ENCODE assay signal across 16 mouse cellular contexts in the genomic region with DNA sequence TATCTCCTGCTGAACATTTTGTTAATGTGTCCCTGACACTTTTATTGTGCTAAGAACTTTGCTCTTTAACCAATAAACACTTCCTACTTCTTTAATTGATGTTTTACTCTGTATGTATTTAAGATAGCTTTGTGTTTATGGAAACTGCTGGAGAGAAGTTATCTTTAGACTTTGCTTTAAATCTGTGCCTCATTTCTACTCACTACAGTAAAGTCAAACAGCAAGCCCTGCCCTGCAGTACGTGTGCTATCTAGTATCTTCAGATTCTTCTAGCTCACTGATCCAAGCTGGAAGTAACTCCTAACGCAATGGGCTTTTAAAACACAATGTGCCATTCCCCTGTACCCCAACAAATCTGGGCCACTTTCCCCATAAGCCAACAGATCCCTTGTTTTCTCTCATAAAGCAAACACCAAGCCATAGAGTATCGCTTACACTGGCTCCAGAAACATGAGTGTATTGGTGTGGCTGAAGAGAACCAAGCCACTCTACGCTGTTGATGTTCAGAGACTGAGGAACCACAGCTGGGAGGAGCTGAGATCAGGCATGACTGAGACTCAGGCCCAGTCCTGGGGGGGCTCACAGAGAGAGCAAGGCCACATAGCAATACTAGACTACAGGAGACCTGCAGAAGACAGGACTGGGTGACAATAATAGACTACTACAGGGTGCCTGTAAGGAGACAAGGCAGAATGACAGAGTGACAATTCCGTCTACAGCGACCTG. TPM values are rescaled to one million over a fixed set of nuclear protein-coding genes. Genes with fewer than 3 reads are reported as not detected.
DNase-seq lines count a peak whose midpoint lies in the region; ATAC-seq and TF ChIP-seq lines count a peak whose summit lies in the region.
"Had no signal": no experiment of that assay in that cellular context is flagged by ENCODE, and none has a peak within 500 bp of the region (broad histone marks: within the 10 kb centered on the region; RNA-seq: fewer than 3 reads in every experiment).

No protein-coding gene starts in this region.

- no peak for DNase-seq in kidney, adult 9 months
- peak; percentile 35 for DNase-seq in midbrain, embryonic 11.5 days (ENCODE audit: low spot score, missing footprints)
- no peak for DNase-seq in midbrain, embryonic 14.5 days
- no peak for DNase-seq in left cerebral cortex, adult 18-20 months (ENCODE audit: low spot score in 2 of 2)
- no peak for DNase-seq in testis, postnatal 14 days (ENCODE audit: low spot score)
- DNase-seq: cerebellum, adult 11 months; gastrocnemius, postnatal 14 days; heart, postnatal 14 days; kidney, postnatal 4 days; thymus, postnatal 36 days had no signal

- no peaks in the 10 kb centered on the region for H3K9me3 ChIP-seq in kidney, embryonic 15.5 days (replicated peaks)
- no peaks in the 10 kb centered on the region for H3K9me3 ChIP-seq in midbrain, embryonic 11.5 days (ENCODE audit: control insufficient read depth, low read length)
- no peaks in the 10 kb centered on the region for H3K9me3 ChIP-seq in midbrain, embryonic 14.5 days (ENCODE audit: control insufficient read depth, low read length)
- H3K9me3 ChIP-seq in intestine, postnatal 0 days (ENCODE audit: control insufficient read depth), result no peaks in the 10 kb centered on the region
- no peaks in the 10 kb centered on the region for H3K9me3 ChIP-seq in stomach, embryonic 16.5 days (replicated peaks; ENCODE audit: control insufficient read depth, low read length)
- H3K9me3 ChIP-seq: midbrain, embryonic 15.5 days had no signal

- no peak for ATAC-seq in kidney, embryonic 15.5 days (replicated peaks; ENCODE audit: low FRiP score)
- ATAC-seq in midbrain, embryonic 11.5 days (ENCODE audit: low FRiP score), result no peak
- ATAC-seq in midbrain, embryonic 14.5 days (ENCODE audit: low FRiP score, low TSS enrichment), result no peak
- peak; percentile 63 for ATAC-seq in intestine, postnatal 0 days
- ATAC-seq in stomach, embryonic 16.5 days (ENCODE audit: insufficient read depth, low FRiP score), result peak; percentile 49; the same call in 1 of the 2 replicates
- ATAC-seq: hindbrain, embryonic 16.5 days; midbrain, embryonic 15.5 days had no signal

- no peak overlapping the region for H3K4me2 ChIP-seq in kidney, embryonic 15.5 days
- H3K4me2 ChIP-seq in midbrain, embryonic 11.5 days, result no peak overlapping the region
- H3K4me2 ChIP-seq in midbrain, embryonic 14.5 days (ENCODE audit: low read length), result no peak overlapping the region
- H3K4me2 ChIP-seq in intestine, postnatal 0 days (replicated peaks; ENCODE audit: low read depth), result peak overlapping the region; percentile 37
- peak overlapping the region; percentile 10; the same call in 1 of the 2 replicates for H3K4me2 ChIP-seq in stomach, embryonic 16.5 days (ENCODE audit: low read depth, low read length)
- H3K4me2 ChIP-seq: midbrain, embryonic 15.5 days had no signal

- H3K9ac ChIP-seq in kidney, embryonic 15.5 days, result no peak overlapping the region
- H3K9ac ChIP-seq in midbrain, embryonic 11.5 days (ENCODE audit: low read length), result no peak overlapping the region
- no peak overlapping the region for H3K9ac ChIP-seq in midbrain, embryonic 14.5 days (replicated peaks; ENCODE audit: low read length)
- H3K9ac ChIP-seq in intestine, postnatal 0 days (ENCODE audit: low read depth, low read length), result peak overlapping the region; percentile 19; the same call in 1 of the 2 replicates
- 0 out of 2 replicates have a peak overlapping the region, but pooled peaks have one; percentile 16 for H3K9ac ChIP-seq in stomach, embryonic 16.5 days (ENCODE audit: low read length)
- H3K9ac ChIP-seq: midbrain, embryonic 15.5 days had no signal

- H3K27ac ChIP-seq in kidney, embryonic 15.5 days, result peak overlapping the region; percentile 94
- H3K27ac ChIP-seq in midbrain, embryonic 11.5 days (ENCODE audit: low read depth, low read length), result no peak overlapping the region
- no peak overlapping the region for H3K27ac ChIP-seq in midbrain, embryonic 14.5 days (replicated peaks; ENCODE audit: low read depth, low read length)
- peak overlapping the region; percentile 90 for H3K27ac ChIP-seq in intestine, postnatal 0 days (ENCODE audit: low read depth, low read length)
- peak overlapping the region; percentile 83 for H3K27ac ChIP-seq in stomach, embryonic 16.5 days (ENCODE audit: low read length)
- H3K27ac ChIP-seq: left cerebral cortex, adult 2 months; midbrain, embryonic 15.5 days had no signal

- 65% methylated on average over 6 of the region's 6 CpGs for WGBS in kidney, embryonic 15.5 days
- WGBS in midbrain, embryonic 11.5 days, result 89% methylated on average over 6 of the region's 6 CpGs
- WGBS in midbrain, embryonic 14.5 days, result 93% methylated on average over 6 of the region's 6 CpGs
- 42% methylated on average over 6 of the region's 6 CpGs for WGBS in intestine, postnatal 0 days
- 65% methylated on average over 6 of the region's 6 CpGs for WGBS in stomach, embryonic 16.5 days

- peaks cover 45% of the 10 kb centered on the region for H3K4me1 ChIP-seq in kidney, embryonic 15.5 days
- no peaks in the 10 kb centered on the region for H3K4me1 ChIP-seq in midbrain, embryonic 11.5 days (ENCODE audit: control insufficient read depth, insufficient read depth, low read length)
- H3K4me1 ChIP-seq in midbrain, embryonic 14.5 days (ENCODE audit: control insufficient read depth, insufficient read depth, low read length), result 0 out of 2 replicates have a peak, but pooled peaks cover 2% of the 10 kb centered on the region
- peaks cover 30% of the 10 kb centered on the region for H3K4me1 ChIP-seq in intestine, postnatal 0 days (replicated peaks; ENCODE audit: control insufficient read depth, insufficient read depth, low read length)
- H3K4me1 ChIP-seq in stomach, embryonic 16.5 days (ENCODE audit: control insufficient read depth, insufficient read depth, low read length), result peaks cover 10% of the 10 kb centered on the region; the same call in 1 of the 2 replicates

- no peak for TF ChIP-seq CTCF in intestine, postnatal 0 days (IDR thresholded peaks at IDR 0.05; ENCODE audit: low read depth)

- no peaks in the 10 kb centered on the region for H3K36me3 ChIP-seq in kidney, embryonic 15.5 days
- no peaks in the 10 kb centered on the region for H3K36me3 ChIP-seq in midbrain, embryonic 11.5 days (ENCODE audit: control insufficient read depth, insufficient read depth, low read length)
- no peaks in the 10 kb centered on the region for H3K36me3 ChIP-seq in midbrain, embryonic 14.5 days (ENCODE audit: control insufficient read depth, insufficient read depth, low read length)
- H3K36me3 ChIP-seq in intestine, postnatal 0 days (ENCODE audit: control insufficient read depth, insufficient read depth), result 0 out of 2 replicates have a peak, but pooled peaks cover 4% of the 10 kb centered on the region
- H3K36me3 ChIP-seq in stomach, embryonic 16.5 days (ENCODE audit: control insufficient read depth, insufficient read depth, low read length), result no peaks in the 10 kb centered on the region
- H3K36me3 ChIP-seq: midbrain, embryonic 15.5 days had no signal

- H3K27me3 ChIP-seq in kidney, embryonic 15.5 days, result no peaks in the 10 kb centered on the region
- H3K27me3 ChIP-seq in midbrain, embryonic 11.5 days (ENCODE audit: control insufficient read depth, insufficient read depth, low read length), result no peaks in the 10 kb centered on the region
- no peaks in the 10 kb centered on the region for H3K27me3 ChIP-seq in midbrain, embryonic 14.5 days (ENCODE audit: control insufficient read depth, insufficient read depth, low read length)
- H3K27me3 ChIP-seq in intestine, postnatal 0 days (replicated peaks; ENCODE audit: control insufficient read depth, insufficient read depth, low read length), result no peaks in the 10 kb centered on the region
- no peaks in the 10 kb centered on the region for H3K27me3 ChIP-seq in stomach, embryonic 16.5 days (ENCODE audit: control insufficient read depth, insufficient read depth, low read length)
- H3K27me3 ChIP-seq: midbrain, embryonic 15.5 days had no signal

- no peak overlapping the region for H3K4me3 ChIP-seq in kidney, embryonic 15.5 days (replicated peaks)
- no peak overlapping the region for H3K4me3 ChIP-seq in midbrain, embryonic 11.5 days (ENCODE audit: low read depth, low read length)
- no peak overlapping the region for H3K4me3 ChIP-seq in midbrain, embryonic 14.5 days (replicated peaks; ENCODE audit: low read depth, low read length)
- H3K4me3 ChIP-seq in intestine, postnatal 0 days (ENCODE audit: low read depth, low read length), result no peak overlapping the region
- H3K4me3 ChIP-seq in stomach, embryonic 16.5 days (replicated peaks; ENCODE audit: low read length), result no peak overlapping the region
- H3K4me3 ChIP-seq: left cerebral cortex, adult 2 months; midbrain, embryonic 15.5 days had no signal

RNA-seq across cellular contexts. Expression of a gene that starts 33.4 kb away (rescaled TPM):
- 45.2 and 46.2 TPM in 2 replicates for polyA plus RNA-seq in kidney, embryonic 15.5 days (2015; fragmentation: Nextera tagmentation; extraction: Ambion mirVana)
- 41.2 TPM in 2 replicates for polyA plus RNA-seq in midbrain, embryonic 11.5 days (2014; fragmentation: Nextera tagmentation; extraction: Ambion mirVana)
- 69.3 and 81.0 TPM in 2 replicates for polyA plus RNA-seq in midbrain, embryonic 14.5 days (2014; fragmentation: Nextera tagmentation; extraction: Ambion mirVana)
- 16.8 and 17.2 TPM in 2 replicates for polyA plus RNA-seq in intestine, postnatal 0 days (2015; fragmentation: Nextera tagmentation; extraction: Ambion mirVana)
- polyA plus RNA-seq in stomach, embryonic 16.5 days (2015; fragmentation: Nextera tagmentation; extraction: Ambion mirVana), result 39.5 and 43.6 TPM in 2 replicates
- 10 to 100 TPM; 71.6 to 73.0 TPM for total RNA-seq in left cerebral cortex, adult 18-20 months (2021)

Comparison
In these comparisons a context has a peak if more than half of its experiments do, and no peak if none do; other contexts are left out.
1. ATAC-seq: peak in intestine, postnatal 0 days (single experiment) and stomach, embryonic 16.5 days (single experiment); none in kidney, embryonic 15.5 days (single experiment), midbrain, embryonic 11.5 days (single experiment) and midbrain, embryonic 14.5 days (single experiment).
2. H3K27ac ChIP-seq: peak in kidney, embryonic 15.5 days (single experiment), intestine, postnatal 0 days (single experiment) and stomach, embryonic 16.5 days (single experiment); none in midbrain, embryonic 11.5 days (single experiment) and midbrain, embryonic 14.5 days (single experiment).
3. H3K4me2 ChIP-seq: peak in intestine, postnatal 0 days (single experiment) and stomach, embryonic 16.5 days (single experiment); none in kidney, embryonic 15.5 days (single experiment), midbrain, embryonic 11.5 days (single experiment) and midbrain, embryonic 14.5 days (single experiment).
4. H3K9ac ChIP-seq: peak in intestine, postnatal 0 days (single experiment) and stomach, embryonic 16.5 days (single experiment); none in kidney, embryonic 15.5 days (single experiment), midbrain, embryonic 11.5 days (single experiment) and midbrain, embryonic 14.5 days (single experiment).